Mouse (Mus musculus): ENCODE measurements around the gene Vmn2r9.
"Not testable (repeated sequence)": the region's sequence is repeated elsewhere in the genome, so short reads cannot be mapped to it uniquely, and the experiment has no call there.

Gene Vmn2r9

GRCm38 (mm10) chr5:108852501-108852900, at the start of gene Vmn2r9:
Vmn2r9 (minus strand) TSS chr5:108852601.
- in situ Hi-C loops (cut with MboI, MseI): not testable (repeated sequence)

GRCm38 (mm10) chr5:108866746-108867145, 14.3 kb upstream of the Vmn2r9 start:
- in situ Hi-C loops (cut with MboI, MseI): not testable (repeated sequence)

- in situ Hi-C loops (cut with MboI, MseI): no loop called here
Observed at GRCm38 (mm10) chr5:108849466-108849865, 2.9 kb downstream of the Vmn2r9 start.

GRCm38 (mm10) chr5:108836156-108836555, 16.2 kb downstream of the Vmn2r9 start:
- in situ Hi-C loops (cut with MboI, MseI): no loop called here

- in situ Hi-C loops (cut with MboI, MseI): no loop called here
Observed at GRCm38 (mm10) chr5:108823276-108823675, 29.1 kb downstream of the Vmn2r9 start.

GRCm38 (mm10) chr5:108808750-108809149, 43.7 kb downstream of the Vmn2r9 start, which contains the start of gene Vmn2r8:
Vmn2r8 (minus strand) TSS chr5:108808850.
- in situ Hi-C loops (cut with MboI, MseI): not testable (repeated sequence)

- in situ Hi-C loops (cut with MboI, MseI): no loop called here
Observed at GRCm38 (mm10) chr5:108803646-108804045, 48.8 kb downstream of the Vmn2r9 start.

- in situ Hi-C loops (cut with MboI, MseI): loop anchor here (10.0 kb wide), 1 partner anchor 250 kb away; no protein-coding TSS in a partner anchor
Observed at GRCm38 (mm10) chr5:108795263-108795662, 57.1 kb downstream of the Vmn2r9 start, which contains the start of gene Tmed11. Tmed11 (minus strand) TSS chr5:108795363.

- in situ Hi-C loops (cut with MboI, MseI): loop anchor here (10.0 kb wide), 1 partner anchor 254 kb away; no protein-coding TSS in a partner anchor
Observed at GRCm38 (mm10) chr5:108790385-108790784, 62.0 kb downstream of the Vmn2r9 start.
